Mouse (Mus musculus) cortical plate, adult 2 months (tissue): ENCODE data around the gene Prss56.

Source experiments
- CTCF ChIP-seq: fragments of 200-500 bp; IDR thresholded peaks from 2 replicates; pipeline ENCODE4 v1.5.1; 2011; ENCODE audit warnings: mild to moderate bottlenecking, control low read depth, low read length; ENCODE audit not compliant: insufficient read depth; ENCODE audit errors: extremely low read depth
- POLR2A ChIP-seq: fragments of 200-500 bp; IDR thresholded peaks from 2 replicates; pipeline ENCODE4 v1.6.1; 2011; ENCODE audit warnings: mild to moderate bottlenecking, low read length, control low read depth; ENCODE audit not compliant: insufficient read depth; ENCODE audit errors: extremely low read depth

DNA sequence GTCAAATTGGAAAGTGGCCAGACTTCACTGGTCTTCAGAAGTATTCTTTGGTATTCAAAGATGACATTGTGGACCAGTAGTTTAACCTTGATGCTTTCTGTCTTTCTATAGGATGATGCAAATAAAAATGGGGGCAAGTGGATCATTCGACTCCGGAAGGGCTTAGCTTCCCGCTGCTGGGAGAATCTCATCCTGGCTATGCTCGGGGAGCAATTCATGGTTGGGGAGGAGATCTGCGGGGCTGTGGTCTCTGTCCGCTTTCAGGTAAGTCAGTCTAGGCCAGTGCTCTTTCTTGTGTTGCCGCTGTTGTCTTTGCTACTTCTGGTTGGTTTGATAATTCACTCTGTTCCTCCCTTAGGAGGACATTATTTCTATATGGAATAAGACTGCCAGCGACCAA is 42.6 kb downstream of the Prss56 start:
- no peak for TF ChIP-seq CTCF
- no peak for TF ChIP-seq POLR2A
